Mouse (Mus musculus): ENCODE data around the gene Iqsec1. TPM values are rescaled to one million over a fixed set of nuclear protein-coding genes. Genes with fewer than 3 reads are reported as not detected.

Gene Iqsec1
- polyA plus RNA-seq, 1 experiment from 2014 or later: 9.8 TPM

GRCm38 (mm10) chr6:90887024-90887775 is 101.3 kb downstream of the Iqsec1 start:
- H3K9ac ChIP-seq (replicated peaks): no peak overlapping the region
- H3K4me2 ChIP-seq: no peak overlapping the region
- 78% methylated on average over 5 of the region's 5 CpGs for WGBS
- no peaks in the 10 kb centered on the region for H3K4me1 ChIP-seq (replicated peaks)
- H3K27ac ChIP-seq: no peak overlapping the region
- no peaks in the 10 kb centered on the region for H3K36me3 ChIP-seq
- no peak for ATAC-seq (ENCODE audit: insufficient number of reproducible peaks, insufficient read depth, low FRiP score, low TSS enrichment, low read depth)
- no peak overlapping the region for H3K4me3 ChIP-seq (replicated peaks)
- H3K9me3 ChIP-seq: no peaks in the 10 kb centered on the region
- H3K27me3 ChIP-seq: no peaks in the 10 kb centered on the region

- H3K9ac ChIP-seq (replicated peaks): no peak overlapping the region
- ATAC-seq (ENCODE audit: insufficient number of reproducible peaks, insufficient read depth, low FRiP score, low TSS enrichment, low read depth): no peak
Measured at GRCm38 (mm10) chr6:90885626-90886025, 102.9 kb downstream of the Iqsec1 start.

GRCm38 (mm10) chr6:90884631-90885030 is 103.9 kb downstream of the Iqsec1 start:
- Histone ChIP-seq H3K4me1 (replicated peaks) (no peaks in the 10 kb centered on the region), H3K27me3 (no peaks in the 10 kb centered on the region), H3K4me2 (no peak overlapping the region), H3K4me3 (replicated peaks) (no peak overlapping the region), H3K36me3 (no peaks in the 10 kb centered on the region), H3K9ac (replicated peaks) (no peak overlapping the region), H3K27ac (no peak overlapping the region), H3K9me3 (no peaks in the 10 kb centered on the region)
- no peak for ATAC-seq (ENCODE audit: insufficient number of reproducible peaks, insufficient read depth, low FRiP score, low TSS enrichment, low read depth)
- WGBS: 56% methylated on average over 1 of the region's 1 CpGs

More at GRCm38 (mm10) chr6:90885626-90886025, 102.9 kb downstream of the Iqsec1 start:
- 78% methylated on average over 1 of the region's 1 CpGs for WGBS
- Histone ChIP-seq H3K27me3 (no peaks in the 10 kb centered on the region), H3K4me3 (replicated peaks) (no peak overlapping the region), H3K4me1 (replicated peaks) (no peaks in the 10 kb centered on the region), H3K36me3 (no peaks in the 10 kb centered on the region), H3K27ac (no peak overlapping the region), H3K4me2 (no peak overlapping the region), H3K9me3 (no peaks in the 10 kb centered on the region)

GRCm38 (mm10) chr6:90880975-90881374 is 107.5 kb downstream of the Iqsec1 start:
- H3K4me1 ChIP-seq (replicated peaks): no peaks in the 10 kb centered on the region
- no peak for ATAC-seq (ENCODE audit: insufficient number of reproducible peaks, insufficient read depth, low FRiP score, low TSS enrichment, low read depth)
- 94% methylated on average over 2 of the region's 2 CpGs for WGBS

GRCm38 (mm10) chr6:90880404-90880803 is 108.1 kb downstream of the Iqsec1 start:
- H3K9ac ChIP-seq (replicated peaks): no peak overlapping the region
- ATAC-seq (ENCODE audit: insufficient number of reproducible peaks, insufficient read depth, low FRiP score, low TSS enrichment, low read depth): no peak
- H3K9me3 ChIP-seq: no peaks in the 10 kb centered on the region
- H3K27ac ChIP-seq: no peak overlapping the region
- WGBS: 53% methylated on average over 3 of the region's 3 CpGs
- H3K4me2 ChIP-seq: no peak overlapping the region
- no peaks in the 10 kb centered on the region for H3K36me3 ChIP-seq
- no peaks in the 10 kb centered on the region for H3K4me1 ChIP-seq (replicated peaks)
- no peaks in the 10 kb centered on the region for H3K27me3 ChIP-seq
- no peak overlapping the region for H3K4me3 ChIP-seq (replicated peaks)

More at GRCm38 (mm10) chr6:90880975-90881374, 107.5 kb downstream of the Iqsec1 start:
- Histone ChIP-seq H3K9me3 (no peaks in the 10 kb centered on the region), H3K27ac (no peak overlapping the region), H3K36me3 (no peaks in the 10 kb centered on the region), H3K4me2 (no peak overlapping the region), H3K9ac (replicated peaks) (no peak overlapping the region), H3K4me3 (replicated peaks) (no peak overlapping the region), H3K27me3 (no peaks in the 10 kb centered on the region)

GRCm38 (mm10) chr6:90871581-90871980 is 116.9 kb downstream of the Iqsec1 start:
- Histone ChIP-seq H3K4me1 (replicated peaks) (no peaks in the 10 kb centered on the region), H3K27ac (no peak overlapping the region), H3K9ac (replicated peaks) (no peak overlapping the region), H3K4me3 (replicated peaks) (no peak overlapping the region), H3K27me3 (no peaks in the 10 kb centered on the region), H3K4me2 (no peak overlapping the region), H3K9me3 (no peaks in the 10 kb centered on the region), H3K36me3 (no peaks in the 10 kb centered on the region)
- WGBS: 86% methylated on average over 8 of the region's 8 CpGs
- no peak for ATAC-seq (ENCODE audit: insufficient number of reproducible peaks, insufficient read depth, low FRiP score, low TSS enrichment, low read depth)

- Histone ChIP-seq H3K27ac (no peak overlapping the region), H3K36me3 (no peaks in the 10 kb centered on the region), H3K4me3 (replicated peaks) (no peak overlapping the region), H3K4me2 (no peak overlapping the region), H3K9ac (replicated peaks) (no peak overlapping the region), H3K27me3 (no peaks in the 10 kb centered on the region), H3K9me3 (no peaks in the 10 kb centered on the region), H3K4me1 (replicated peaks) (no peaks in the 10 kb centered on the region)
- ATAC-seq (ENCODE audit: insufficient number of reproducible peaks, insufficient read depth, low FRiP score, low TSS enrichment, low read depth): no peak
- 88% methylated on average over 3 of the region's 3 CpGs for WGBS
Measured at GRCm38 (mm10) chr6:90868033-90868432, 120.5 kb downstream of the Iqsec1 start.

- Histone ChIP-seq H3K27me3 (no peaks in the 10 kb centered on the region), H3K4me2 (no peak overlapping the region), H3K9ac (replicated peaks) (no peak overlapping the region), H3K27ac (no peak overlapping the region), H3K36me3 (no peaks in the 10 kb centered on the region), H3K4me3 (replicated peaks) (no peak overlapping the region), H3K4me1 (replicated peaks) (no peaks in the 10 kb centered on the region), H3K9me3 (peaks cover 7% of the 10 kb centered on the region; the same call in 1 of the 2 replicates)
- no peak for ATAC-seq (ENCODE audit: insufficient number of reproducible peaks, insufficient read depth, low FRiP score, low TSS enrichment, low read depth)
- WGBS: 86% methylated on average over 1 of the region's 1 CpGs
Measured at GRCm38 (mm10) chr6:90861370-90861769, 127.1 kb downstream of the Iqsec1 start.

- no peak overlapping the region for H3K4me2 ChIP-seq
- no peak overlapping the region for H3K4me3 ChIP-seq (replicated peaks)
- no peak overlapping the region for H3K27ac ChIP-seq
- no peaks in the 10 kb centered on the region for H3K4me1 ChIP-seq (replicated peaks)
- ATAC-seq (ENCODE audit: insufficient number of reproducible peaks, insufficient read depth, low FRiP score, low TSS enrichment, low read depth): no peak
- H3K27me3 ChIP-seq: no peaks in the 10 kb centered on the region
- H3K9me3 ChIP-seq: peaks cover 7% of the 10 kb centered on the region; the same call in 1 of the 2 replicates
- no peaks in the 10 kb centered on the region for H3K36me3 ChIP-seq
- 86% methylated on average over 1 of the region's 1 CpGs for WGBS
- no peak overlapping the region for H3K9ac ChIP-seq (replicated peaks)
Measured at GRCm38 (mm10) chr6:90857844-90858243, 130.6 kb downstream of the Iqsec1 start.

GRCm38 (mm10) chr6:90852360-90852759 is 136.1 kb downstream of the Iqsec1 start:
- H3K4me1 ChIP-seq (replicated peaks): no peaks in the 10 kb centered on the region
- H3K4me3 ChIP-seq (replicated peaks): no peak overlapping the region
- ATAC-seq (ENCODE audit: insufficient number of reproducible peaks, insufficient read depth, low FRiP score, low TSS enrichment, low read depth): peak; percentile 56; the same call in 1 of the 2 replicates
- H3K36me3 ChIP-seq: no peaks in the 10 kb centered on the region
- H3K9me3 ChIP-seq: no peaks in the 10 kb centered on the region
- H3K27ac ChIP-seq: no peak overlapping the region
- H3K4me2 ChIP-seq: no peak overlapping the region
- H3K9ac ChIP-seq (replicated peaks): no peak overlapping the region
- H3K27me3 ChIP-seq: no peaks in the 10 kb centered on the region
- 21% methylated on average over 2 of the region's 2 CpGs for WGBS

GRCm38 (mm10) chr6:90848068-90848467 is 140.4 kb downstream of the Iqsec1 start:
- H3K27me3 ChIP-seq: no peaks in the 10 kb centered on the region
- H3K4me1 ChIP-seq (replicated peaks): no peaks in the 10 kb centered on the region
- no peak overlapping the region for H3K9ac ChIP-seq (replicated peaks)
- H3K4me2 ChIP-seq: no peak overlapping the region
- 46% methylated on average over 1 of the region's 1 CpGs for WGBS
- H3K4me3 ChIP-seq (replicated peaks): no peak overlapping the region
- no peaks in the 10 kb centered on the region for H3K36me3 ChIP-seq
- ATAC-seq (ENCODE audit: insufficient number of reproducible peaks, insufficient read depth, low FRiP score, low TSS enrichment, low read depth): no peak
- no peak overlapping the region for H3K27ac ChIP-seq
- H3K9me3 ChIP-seq: no peaks in the 10 kb centered on the region

- Histone ChIP-seq H3K36me3 (no peaks in the 10 kb centered on the region), H3K27ac (no peak overlapping the region), H3K4me2 (no peak overlapping the region), H3K9me3 (no peaks in the 10 kb centered on the region), H3K4me1 (replicated peaks) (no peaks in the 10 kb centered on the region), H3K27me3 (no peaks in the 10 kb centered on the region), H3K4me3 (replicated peaks) (no peak overlapping the region), H3K9ac (replicated peaks) (no peak overlapping the region)
- 85% methylated on average over 2 of the region's 2 CpGs for WGBS
- no peak for ATAC-seq (ENCODE audit: insufficient number of reproducible peaks, insufficient read depth, low FRiP score, low TSS enrichment, low read depth)
Measured at GRCm38 (mm10) chr6:90847523-90847922, 141.0 kb downstream of the Iqsec1 start.
